Mouse (Mus musculus) adrenal gland (tissue): ENCODE results near the gene Qrich2.
"Not testable (repeated sequence)": the region's sequence is repeated elsewhere in the genome, so short reads cannot be mapped to it uniquely, and the experiment has no call there.

Source experiments
- intact Hi-C: fragments of 180-260 bp; cut with DNase I; formaldehyde crosslinking; loops from one replicate; pipeline ENCODE4 v1.15.1; 2025
- long read RNA-seq, 2 experiments: library from polyadenylated mRNA; unstranded; transcript quantifications; one replicate each; pipeline ENCODE4 v2.0.0; 2020; ENCODE audit warnings: borderline replicate concordance in 1 of 2; ENCODE audit not compliant: insufficient replicate concordance in 1 of 2

The Qrich2 gene
- long read RNA-seq, experiment 1 = 0 reads
- long read RNA-seq, experiment 2 = 0 reads

DNA sequence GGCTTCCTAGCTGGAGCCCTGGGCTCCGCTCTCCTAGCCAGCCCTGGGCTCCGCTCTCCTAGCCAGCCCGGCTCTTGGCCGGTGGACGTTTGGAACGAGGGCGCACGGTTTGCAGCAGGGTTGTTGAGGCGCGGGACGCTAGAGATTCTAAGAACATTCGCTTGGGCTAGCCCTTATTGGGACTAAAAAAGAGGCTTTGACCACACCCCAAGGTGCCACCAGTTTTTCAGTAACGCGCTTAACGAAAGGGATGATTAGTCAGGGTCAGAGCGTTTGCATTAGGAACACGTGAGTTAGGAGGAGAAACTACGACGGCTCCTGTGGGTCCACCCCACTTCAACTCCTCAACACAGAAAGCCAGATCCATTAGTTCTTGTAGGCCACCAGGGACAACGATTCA, at the start of gene Qrich2:
Gene Qrich2 (minus strand): TSS at position 101 of the 400 bp plus-strand sequence.
- intact Hi-C loops = loop anchor here (5.0 kb wide), 1 partner anchor 149 kb away; no protein-coding TSS in a partner anchor

DNA sequence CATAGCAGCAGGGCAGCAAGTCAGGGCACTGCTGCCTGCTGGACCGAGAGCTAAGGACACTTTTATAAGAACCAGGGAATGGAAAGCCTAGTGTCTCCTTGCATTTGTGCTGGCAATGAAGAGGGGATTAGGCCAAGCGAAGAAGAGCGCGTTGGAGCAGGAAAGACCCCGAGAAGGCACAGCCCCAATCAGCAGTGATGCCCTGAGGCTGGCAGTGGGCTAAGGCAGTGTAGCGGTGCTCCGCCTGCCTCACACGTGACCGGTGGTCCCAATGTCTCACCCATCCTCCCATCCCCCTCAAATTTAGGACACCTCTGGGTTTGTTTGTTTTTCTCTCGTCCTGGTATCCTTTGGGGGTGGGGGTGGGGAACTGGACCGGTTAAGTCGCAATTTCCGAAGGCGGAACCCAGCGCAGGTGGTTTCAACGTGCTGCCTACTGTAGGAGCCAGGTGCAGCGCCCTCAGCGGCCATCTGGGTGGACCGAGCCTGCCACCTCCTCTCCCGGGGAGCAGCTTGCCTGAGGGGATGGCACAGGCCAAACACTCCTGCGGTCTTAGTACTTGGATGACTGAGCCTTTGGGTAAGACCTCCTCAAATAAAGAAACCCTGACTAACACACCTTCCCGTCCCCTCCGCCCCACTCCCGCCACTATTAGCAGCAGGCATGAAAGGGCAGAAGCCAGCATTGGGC, 49.4 kb upstream of the Qrich2 start:
- intact Hi-C loops = no loop called here

DNA sequence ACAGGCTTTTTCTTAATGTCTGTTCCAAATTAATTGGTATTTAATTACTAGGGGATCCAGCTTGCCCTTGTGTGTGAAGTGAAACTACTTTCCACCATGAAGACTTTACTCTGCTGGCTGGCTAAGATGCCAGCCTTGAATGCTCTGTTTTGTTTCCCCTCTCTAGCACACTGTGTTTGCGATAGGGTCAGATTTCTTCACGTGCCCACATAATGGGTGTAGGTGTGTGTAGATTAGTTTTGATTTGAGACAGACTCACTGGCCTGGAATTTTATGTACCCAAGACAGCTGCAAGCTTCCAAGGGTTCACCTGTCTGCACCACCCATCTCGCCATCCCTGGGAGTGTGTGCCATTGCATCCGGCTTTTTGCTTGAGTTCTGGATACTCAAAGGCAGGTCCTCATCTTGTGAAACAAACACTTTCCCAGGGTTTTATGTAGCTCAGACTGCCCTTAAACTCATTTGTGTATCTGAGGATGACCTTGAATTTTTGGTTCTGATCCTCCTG, 47.5 kb upstream of the Qrich2 start:
- intact Hi-C loops = no loop called here

DNA sequence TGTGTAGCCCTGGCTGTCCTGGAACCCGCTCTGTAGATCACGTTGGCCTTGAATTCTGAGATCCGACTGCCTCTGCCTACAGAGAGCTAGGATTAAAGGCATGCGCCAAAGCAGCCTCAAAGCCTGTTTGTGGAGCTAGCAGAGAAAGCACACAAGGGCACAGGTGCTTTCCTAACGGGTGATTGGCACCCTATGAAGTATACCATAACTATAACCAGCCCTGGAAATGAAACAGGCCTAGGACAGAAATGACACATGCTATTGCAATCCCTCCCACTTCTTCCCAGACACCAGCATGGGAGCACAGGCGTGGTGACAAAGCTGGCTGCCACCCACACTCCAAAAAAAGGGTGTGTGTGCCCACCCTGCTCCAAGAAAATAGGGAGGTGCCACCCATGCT, 46.9 kb upstream of the Qrich2 start:
- intact Hi-C loops = no loop called here

DNA sequence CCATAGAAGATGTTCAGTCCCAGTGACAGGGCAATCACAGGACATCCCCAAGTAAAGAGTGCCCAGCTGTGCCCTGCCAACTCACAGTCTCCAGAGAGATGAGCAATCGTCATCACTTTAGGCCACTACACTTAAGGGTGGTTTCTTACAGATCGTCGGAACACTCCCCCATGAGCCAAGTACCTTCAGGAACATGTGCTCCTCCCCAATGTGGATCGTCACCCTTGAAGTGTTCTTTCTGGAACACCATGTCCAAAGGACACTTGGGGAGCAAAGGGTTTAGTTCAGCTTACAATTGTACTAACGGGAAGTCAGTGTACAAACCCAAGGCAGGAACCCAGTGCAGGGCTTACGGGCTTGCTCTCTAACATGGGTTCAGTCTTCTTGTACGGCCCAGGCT, 46.1 kb upstream of the Qrich2 start:
- intact Hi-C loops = no loop called here

DNA sequence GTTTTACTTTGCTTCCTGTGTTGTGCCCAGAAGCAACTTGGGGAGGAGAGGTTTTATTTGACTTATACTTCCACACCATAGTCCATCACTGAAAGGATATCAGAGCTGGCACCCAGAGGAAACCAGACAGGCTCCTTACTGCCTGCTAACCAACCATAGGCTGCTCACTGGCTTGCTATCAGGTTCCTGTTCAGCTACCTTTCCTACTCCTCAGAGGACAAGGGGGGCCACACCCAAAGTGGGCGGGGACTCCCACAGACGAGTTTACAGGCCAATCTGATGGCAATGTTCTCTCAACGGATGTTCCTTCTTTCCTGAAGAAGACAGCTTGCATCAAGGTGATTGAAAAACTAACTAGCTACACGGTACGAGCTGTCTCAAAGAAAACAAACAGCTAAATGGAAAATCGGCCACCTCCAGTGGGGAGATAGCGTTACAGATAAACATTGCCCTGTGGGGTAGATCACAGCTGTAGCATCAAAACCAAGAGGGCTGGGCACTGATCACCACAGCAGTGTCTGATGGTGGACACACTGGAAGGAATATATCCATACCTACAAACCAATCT, 45.3 kb upstream of the Qrich2 start:
- intact Hi-C loops = no loop called here

DNA sequence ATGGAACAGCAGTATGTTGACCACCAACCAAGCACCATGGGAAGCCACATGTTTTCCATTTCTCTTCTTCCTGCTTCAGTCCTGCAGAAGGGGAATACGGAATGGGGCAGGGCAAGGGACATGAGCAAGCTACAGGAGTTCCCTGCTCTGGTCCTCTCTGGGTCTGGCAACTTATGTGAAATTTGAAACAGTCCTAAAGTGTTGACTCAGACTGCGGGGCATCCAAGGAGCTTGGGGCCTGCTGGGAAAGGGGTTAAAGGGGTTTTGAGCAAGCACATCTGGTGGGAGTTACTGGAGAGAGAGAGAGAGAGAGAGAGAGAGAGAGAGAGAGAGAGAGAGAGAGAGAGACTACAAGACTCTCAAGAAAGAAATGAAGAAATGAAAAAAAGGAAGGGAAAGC, 42.6 kb upstream of the Qrich2 start:
- intact Hi-C loops = no loop called here

DNA sequence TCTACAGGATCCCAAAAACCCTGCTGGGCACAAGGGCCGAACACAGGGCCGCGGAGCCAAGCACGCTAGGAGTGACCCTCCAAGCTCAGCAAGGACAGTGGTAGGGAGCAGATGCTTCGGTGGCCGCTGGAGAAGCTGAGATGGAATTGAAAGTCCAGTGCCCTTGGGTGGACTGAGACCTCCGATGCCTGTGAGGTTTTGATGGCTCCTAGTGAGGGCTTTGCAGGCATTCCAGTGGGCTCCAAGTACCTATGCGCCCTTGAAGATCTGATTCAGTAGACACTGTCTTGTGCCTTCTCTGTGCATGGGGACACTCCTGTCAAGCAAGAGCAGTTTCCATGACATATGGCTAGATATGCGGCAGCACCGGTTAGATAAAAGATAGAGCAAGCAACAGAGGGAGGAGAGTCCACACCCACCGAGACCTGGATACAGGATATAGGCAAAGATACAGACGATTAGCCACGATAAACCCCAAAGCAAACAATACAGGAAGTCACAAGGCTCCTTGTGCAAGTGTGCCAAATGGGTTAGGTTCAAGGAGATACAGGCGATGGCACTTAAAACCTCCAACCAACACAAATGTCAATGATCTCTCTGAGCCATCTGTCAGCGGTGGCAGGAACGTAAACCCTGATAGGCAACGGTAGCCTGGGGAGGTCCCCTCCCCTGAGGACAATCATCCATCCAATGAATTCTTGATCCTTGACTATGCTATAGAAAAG, 40.3 kb upstream of the Qrich2 start:
- intact Hi-C loops = no loop called here

DNA sequence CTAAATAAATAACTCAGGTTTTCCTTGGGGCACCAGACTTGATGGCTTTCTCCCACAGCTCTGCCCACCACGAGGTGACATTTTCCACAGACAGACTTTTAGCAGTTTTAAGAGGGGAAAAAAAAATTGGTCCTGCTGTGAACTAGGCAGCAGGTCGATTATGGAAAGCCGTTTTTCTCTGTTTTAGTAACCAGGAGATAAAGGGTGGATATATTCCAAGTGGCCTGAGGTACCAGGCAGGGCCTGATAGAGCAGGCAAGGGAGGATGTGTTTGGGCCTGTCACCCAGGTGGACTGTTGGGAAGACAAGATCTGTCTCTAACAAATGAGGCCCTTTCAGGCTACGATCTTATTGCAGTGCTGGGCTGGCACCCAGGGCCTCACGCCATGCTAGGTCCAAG, 39.5 kb upstream of the Qrich2 start:
- intact Hi-C loops = no loop called here

DNA sequence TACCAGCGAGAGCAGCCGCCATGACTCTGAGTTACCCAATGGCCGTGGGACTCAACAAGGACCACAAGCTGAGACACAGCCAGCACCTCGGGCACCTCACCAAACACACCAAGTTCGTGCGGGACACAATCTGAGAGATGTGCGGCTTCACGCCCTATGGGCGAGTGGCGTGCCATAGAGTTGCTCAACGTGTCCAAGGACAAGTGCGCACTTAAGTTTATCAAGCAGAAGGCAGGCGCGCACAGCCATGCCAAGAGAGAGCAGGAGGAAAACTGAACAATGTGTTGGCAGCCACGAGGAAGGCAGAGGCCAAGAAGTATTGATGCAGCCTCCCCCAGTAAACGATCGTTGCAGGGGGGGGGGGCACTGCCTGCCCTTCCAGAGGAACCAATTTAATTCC, 38.5 kb upstream of the Qrich2 start:
- intact Hi-C loops = no loop called here

DNA sequence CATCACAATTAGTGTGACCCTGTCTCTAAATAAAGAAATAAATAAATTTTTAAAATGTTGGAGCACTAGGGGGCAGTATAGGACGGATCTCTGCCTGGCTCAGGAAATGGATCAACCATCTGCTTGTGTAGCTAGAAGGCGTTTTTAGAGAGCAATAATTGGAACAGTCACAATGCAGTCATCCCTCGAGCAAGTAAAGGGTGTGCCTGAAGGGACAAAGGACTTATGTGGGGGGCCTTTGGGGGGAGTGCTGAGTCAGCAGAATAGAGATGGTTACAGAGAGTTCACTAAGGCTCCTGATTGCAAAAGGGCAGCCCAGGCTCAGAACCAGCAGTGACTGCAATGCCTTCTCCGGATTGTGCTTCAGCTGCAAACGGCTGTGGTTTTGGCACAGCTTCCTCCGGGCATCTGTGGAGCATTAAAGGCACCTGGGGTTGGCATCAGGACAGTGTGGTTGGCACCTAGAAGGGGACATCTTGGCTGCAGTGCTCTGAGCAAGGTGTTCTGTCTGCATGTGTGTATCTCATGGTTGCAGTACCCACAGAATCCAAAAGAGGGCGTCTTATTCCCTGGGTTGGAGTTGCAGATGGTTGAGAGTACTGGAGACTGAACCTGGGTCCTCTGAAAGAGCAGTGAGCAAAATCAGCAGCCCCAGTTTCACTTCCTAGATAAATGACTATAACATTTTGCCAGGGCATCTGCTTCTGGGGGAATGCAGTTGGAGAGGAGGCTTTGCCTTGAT, 35.1 kb upstream of the Qrich2 start:
- intact Hi-C loops = loop anchor here (2.0 kb wide), 1 partner anchor 34 kb away; no protein-coding TSS in a partner anchor

DNA sequence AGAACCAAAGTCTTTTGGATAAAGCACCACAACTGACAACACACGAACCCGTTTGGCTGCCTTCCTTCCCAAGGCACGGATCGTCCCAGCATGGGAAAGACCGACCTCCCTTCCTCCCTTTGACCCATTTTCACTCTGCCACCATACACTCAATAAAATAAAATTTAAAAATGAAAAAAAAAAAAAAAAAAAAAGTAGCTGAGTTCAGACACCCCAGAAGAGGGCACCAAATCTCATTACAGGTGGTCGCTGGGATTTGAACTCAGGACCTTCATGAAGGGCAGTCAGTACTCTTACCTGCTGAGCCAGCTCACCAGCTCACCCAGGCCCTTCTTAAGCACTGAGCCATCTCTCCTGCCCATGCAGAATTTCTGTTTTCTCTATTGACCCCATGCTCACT, 33.0 kb upstream of the Qrich2 start:
- intact Hi-C loops = no loop called here

DNA sequence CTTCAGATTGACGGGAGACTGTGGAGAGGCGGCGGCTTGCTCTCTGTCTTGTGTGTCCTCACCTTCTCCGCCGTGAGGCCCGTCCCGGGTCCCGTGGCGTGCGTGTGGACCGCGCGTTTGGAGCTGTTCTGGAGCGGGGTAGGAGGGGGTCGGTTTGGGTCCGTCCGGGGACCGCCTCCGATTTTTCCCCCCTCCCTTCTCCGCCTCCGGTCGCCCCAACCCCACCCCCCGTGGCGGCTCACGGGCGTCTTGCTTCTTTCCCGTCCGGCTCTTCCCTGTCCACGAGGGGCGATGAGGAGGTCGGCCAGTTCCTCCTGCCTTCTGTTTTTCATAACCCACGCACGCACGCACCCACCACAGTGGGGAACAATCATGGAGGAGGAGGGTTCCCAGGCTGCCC, 32.6 kb upstream of the Qrich2 start:
- intact Hi-C loops = no loop called here

DNA sequence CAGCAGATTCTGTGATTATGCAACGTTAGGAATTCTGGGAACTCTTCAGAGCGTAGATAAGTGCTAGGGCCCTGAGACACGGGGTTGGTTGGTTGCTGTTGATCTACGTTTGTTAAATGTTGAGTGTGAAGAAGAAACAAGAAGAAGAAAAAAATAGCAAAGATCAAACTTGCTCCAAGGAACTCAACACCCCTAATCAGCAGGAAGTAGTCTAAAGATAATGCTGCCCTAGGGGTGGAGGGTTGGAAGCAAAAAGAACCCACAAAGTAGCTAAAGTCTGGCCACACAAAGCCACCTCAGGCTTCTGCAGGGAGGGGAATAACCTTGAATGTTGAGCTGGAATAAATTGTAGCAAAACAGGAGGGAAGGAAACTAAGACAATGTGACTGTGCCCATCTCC, 31.3 kb upstream of the Qrich2 start:
- intact Hi-C loops = no loop called here

DNA sequence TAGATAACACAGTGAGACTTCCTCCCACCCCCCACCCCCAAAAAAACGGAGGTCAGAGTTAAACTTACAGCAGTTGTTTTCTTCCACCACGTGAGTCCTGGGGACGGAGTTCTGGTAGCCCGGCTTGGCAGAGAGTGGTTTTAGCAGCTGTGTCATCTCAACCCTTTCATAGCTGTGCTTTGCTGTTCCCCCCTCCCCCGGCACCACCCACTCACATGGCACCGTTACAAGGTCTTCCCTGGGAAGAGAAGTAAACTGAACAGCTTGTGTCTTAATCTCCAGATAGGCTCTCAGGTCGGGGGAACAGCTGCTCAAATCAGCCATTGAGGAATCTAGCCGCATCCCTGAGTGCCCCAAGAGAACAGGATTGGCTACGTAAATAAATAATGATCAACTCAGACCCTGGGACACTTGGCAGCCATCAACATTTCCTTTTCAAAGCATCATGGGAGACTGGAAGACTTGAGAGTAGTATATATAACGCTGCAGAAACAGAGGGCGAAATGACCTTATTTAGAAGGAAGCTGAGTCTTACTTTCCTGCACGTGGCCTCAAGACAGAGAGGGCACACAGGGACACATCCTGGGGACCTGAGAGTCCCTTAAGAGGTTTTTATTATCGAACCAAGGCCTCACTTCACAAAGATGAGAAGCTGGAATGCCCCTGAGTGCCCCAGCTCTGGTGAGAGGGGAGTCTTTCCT, 28.6 kb upstream of the Qrich2 start:
- intact Hi-C loops = no loop called here

DNA sequence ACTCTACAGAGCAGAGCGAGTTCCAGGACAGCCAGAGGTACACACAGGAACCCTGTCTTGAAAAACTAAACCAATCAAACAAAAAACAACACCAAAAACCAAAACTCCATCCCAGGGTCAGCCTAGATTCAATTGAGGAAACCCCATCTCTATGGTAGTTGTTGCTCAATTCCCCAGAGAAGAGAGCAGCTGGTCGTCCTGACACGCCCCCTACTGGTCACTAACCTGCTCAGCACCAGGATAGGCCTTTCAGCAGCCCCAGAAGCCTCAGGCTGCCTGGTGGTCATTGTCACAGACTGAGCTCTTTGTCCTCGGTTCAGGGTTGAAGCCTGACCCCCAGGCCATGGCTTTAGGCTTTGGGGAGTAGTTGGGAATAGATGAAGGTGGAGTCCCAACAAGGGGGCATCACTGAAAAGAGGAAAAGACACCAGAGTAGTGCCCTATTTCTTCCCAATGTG, 27.8 kb upstream of the Qrich2 start, which contains the start of gene Prpsap1:
Gene Prpsap1 (minus strand): TSS at position 408 of the 458 bp plus-strand sequence.
- intact Hi-C loops = no loop called here

DNA sequence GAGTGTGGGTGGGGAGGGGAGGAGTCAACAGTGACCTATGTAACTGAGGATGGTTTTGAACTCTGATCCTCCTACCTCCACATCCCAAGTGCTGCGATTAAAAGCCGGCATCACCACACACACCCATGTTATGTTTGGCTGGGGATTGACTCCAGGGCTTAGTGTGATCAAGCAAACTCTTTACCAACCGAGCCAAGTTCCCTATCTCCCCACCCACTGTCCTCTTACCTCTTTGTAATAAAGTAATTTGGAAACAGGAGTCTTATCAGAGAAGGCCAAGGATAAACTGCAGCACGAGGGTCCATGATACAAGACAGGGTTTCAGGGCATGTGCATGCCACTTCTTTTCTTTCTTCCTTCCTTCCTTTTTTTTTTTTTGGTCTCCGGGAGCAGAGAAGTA, 27.1 kb upstream of the Qrich2 start:
- intact Hi-C loops = no loop called here

DNA sequence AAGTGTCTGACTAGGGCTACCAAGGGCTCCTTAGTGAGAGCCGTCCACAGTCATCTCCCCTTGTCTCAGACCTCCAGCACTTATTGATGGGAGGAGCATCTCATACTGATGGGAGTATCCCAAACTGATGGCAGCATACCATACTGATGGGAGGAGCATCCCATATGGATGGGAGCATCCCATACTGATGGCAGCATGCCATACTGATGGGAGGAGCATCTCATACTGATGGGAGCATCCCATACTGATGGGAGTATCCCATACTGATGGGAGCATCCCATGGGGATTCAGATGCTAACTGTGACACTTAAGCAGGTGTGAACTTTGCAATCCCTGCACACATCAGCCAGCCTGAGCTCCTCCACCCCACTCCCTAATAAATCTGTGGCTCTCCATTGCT, 26.5 kb upstream of the Qrich2 start:
- intact Hi-C loops = not testable (repeated sequence)

DNA sequence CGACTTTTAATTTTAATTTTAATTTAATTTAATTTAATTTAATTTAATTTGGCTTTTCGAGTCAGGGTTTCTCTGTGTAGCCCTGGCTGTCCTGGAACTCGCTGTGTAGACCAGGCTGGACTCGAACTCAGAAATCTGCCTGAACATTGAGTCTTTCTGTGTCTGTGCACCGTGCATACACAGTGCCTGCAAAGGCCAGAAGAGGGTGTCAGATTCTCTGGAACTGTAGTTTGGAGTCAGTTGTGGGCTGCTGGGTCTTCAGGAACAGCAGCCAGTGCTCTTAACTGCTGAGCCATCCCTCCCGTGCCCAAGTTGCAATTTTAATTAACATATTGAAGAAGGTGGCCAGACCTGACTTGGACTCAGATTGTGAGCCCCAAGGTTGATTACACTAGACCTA, 25.3 kb upstream of the Qrich2 start:
- intact Hi-C loops = no loop called here

DNA sequence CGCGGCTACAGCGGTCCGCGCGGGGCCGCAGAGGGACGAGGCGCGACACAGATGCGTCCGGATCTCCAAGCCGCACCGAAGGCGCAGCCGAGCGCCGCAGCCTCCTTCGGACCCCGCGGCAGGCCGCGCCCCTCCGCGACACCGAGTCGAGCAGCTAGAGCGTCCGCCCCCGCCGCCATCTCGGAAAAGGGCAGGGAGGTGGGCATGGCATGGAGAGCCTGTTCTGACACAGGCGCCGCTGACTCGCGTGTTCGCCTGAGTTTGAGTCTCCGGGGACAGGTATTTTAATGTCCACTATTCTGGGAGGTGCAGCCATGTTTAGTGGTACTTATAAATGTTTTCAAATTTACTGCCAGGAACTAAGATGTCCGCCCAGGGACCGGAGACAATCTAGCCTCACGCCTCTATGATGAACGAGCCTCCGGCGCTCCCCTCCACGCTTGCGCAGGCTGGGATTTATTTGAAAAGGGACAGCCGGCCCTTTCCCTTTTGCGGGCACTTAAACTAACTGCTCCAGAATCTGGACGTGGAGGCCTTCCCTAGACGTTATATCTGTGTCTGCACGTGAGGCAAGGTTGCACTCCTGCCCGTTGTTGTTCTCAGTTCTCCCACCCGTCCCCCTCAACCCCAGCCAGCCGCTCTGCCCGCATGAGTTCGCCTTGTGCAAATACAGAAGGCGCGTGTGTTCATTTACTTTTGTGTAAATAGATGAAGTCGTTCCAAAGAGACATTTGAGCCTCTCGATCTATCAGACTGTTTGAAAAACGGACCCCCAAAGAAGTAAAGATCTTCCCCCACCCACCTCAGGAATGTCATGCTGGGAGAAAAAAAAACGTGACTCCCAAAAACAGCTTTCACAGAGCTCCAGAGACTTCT, 24.4 kb upstream of the Qrich2 start:
- intact Hi-C loops = no loop called here
